8 mouse cellular contexts compared by ENCODE assay signal in genomic region chr4:106909797-106910196, GRCm38 (mm10). TPM values are rescaled to one million over a fixed set of nuclear protein-coding genes. Genes with fewer than 3 reads are reported as not detected.
DNase-seq lines count a peak whose midpoint lies in the region; ATAC-seq and TF ChIP-seq lines count a peak whose summit lies in the region.

No protein-coding gene starts in this region.

- WGBS in lung, postnatal 0 days = 2% methylated on average over 6 of the region's 6 CpGs
- WGBS in forebrain, embryonic 11.5 days = 2% methylated on average over 6 of the region's 6 CpGs
- WGBS in intestine, embryonic 15.5 days = 2% methylated on average over 6 of the region's 6 CpGs
- 0% methylated on average over 6 of the region's 6 CpGs for WGBS in midbrain, embryonic 16.5 days

- no peak for ATAC-seq in lung, postnatal 0 days
- ATAC-seq in forebrain, embryonic 11.5 days (replicated peaks; ENCODE audit: low FRiP score) = no peak
- no peak for ATAC-seq in intestine, embryonic 15.5 days
- no peak for ATAC-seq in midbrain, embryonic 16.5 days

- H3K27ac ChIP-seq in lung, postnatal 0 days (ENCODE audit: low read length) = peak overlapping the region; percentile 88
- H3K27ac ChIP-seq in forebrain, embryonic 11.5 days (ENCODE audit: low read depth, low read length) = peak overlapping the region; percentile 99
- peak overlapping the region; percentile 97 for H3K27ac ChIP-seq in intestine, embryonic 15.5 days
- H3K27ac ChIP-seq in midbrain, embryonic 16.5 days (ENCODE audit: low read length) = peak overlapping the region; percentile 100

- intact Hi-C loops in left cerebral cortex, postnatal 14 days (cut with DNase I) = loop anchor here (1.0 to 5.0 kb wide), 3 partner anchors 69 to 253 kb away; no protein-coding TSS in a partner anchor
- intact Hi-C loops in left cerebral cortex, postnatal 25 days (cut with DNase I) = loop anchor here (1.0 to 2.0 kb wide), 3 partner anchors 69 to 255 kb away; no protein-coding TSS in a partner anchor

- no peaks in the 10 kb centered on the region for H3K27me3 ChIP-seq in lung, postnatal 0 days (replicated peaks; ENCODE audit: insufficient read depth, low read length)
- no peaks in the 10 kb centered on the region for H3K27me3 ChIP-seq in forebrain, embryonic 11.5 days (ENCODE audit: control insufficient read depth, insufficient read depth, low read length)
- H3K27me3 ChIP-seq in intestine, embryonic 15.5 days (replicated peaks) = no peaks in the 10 kb centered on the region
- no peaks in the 10 kb centered on the region for H3K27me3 ChIP-seq in midbrain, embryonic 16.5 days (ENCODE audit: control insufficient read depth, insufficient read depth, low read depth, low read length)

- DNase-seq in lung, postnatal 0 days (ENCODE audit: low spot score) = no peak
- DNase-seq in lung, postnatal 25 days (ENCODE audit: low spot score) = no peak
- DNase-seq in forebrain, embryonic 11.5 days (ENCODE audit: low spot score) = no peak
- no peak for DNase-seq in left cerebral cortex, postnatal 14 days (ENCODE audit: low spot score in 2 of 2)
- DNase-seq in left cerebral cortex, postnatal 25 days (ENCODE audit: low spot score in 2 of 2) = no peak
- DNase-seq in right cerebral cortex, postnatal 14 days = no peak

- H3K4me2 ChIP-seq in lung, postnatal 0 days (replicated peaks; ENCODE audit: low read depth, low read length) = peak overlapping the region; percentile 98
- H3K4me2 ChIP-seq in forebrain, embryonic 11.5 days (ENCODE audit: low read depth, low read length, severe bottlenecking) = peak overlapping the region; percentile 99
- H3K4me2 ChIP-seq in intestine, embryonic 15.5 days (replicated peaks) = peak overlapping the region; percentile 87
- peak overlapping the region; percentile 91 for H3K4me2 ChIP-seq in midbrain, embryonic 16.5 days (ENCODE audit: low read length)

- TF ChIP-seq EP300 in lung, postnatal 0 days (IDR thresholded peaks at IDR 0.05) = no peak

- no peak overlapping the region for H3K9ac ChIP-seq in lung, postnatal 0 days (replicated peaks; ENCODE audit: low read depth)
- H3K9ac ChIP-seq in forebrain, embryonic 11.5 days (ENCODE audit: low read length) = peak overlapping the region; percentile 95
- peak overlapping the region; percentile 20; the same call in 1 of the 2 replicates for H3K9ac ChIP-seq in intestine, embryonic 15.5 days
- H3K9ac ChIP-seq in midbrain, embryonic 16.5 days (ENCODE audit: low read depth, low read length) = peak overlapping the region; percentile 51; the same call in 1 of the 2 replicates

- H3K9me3 ChIP-seq in lung, postnatal 0 days (ENCODE audit: low read length) = no peaks in the 10 kb centered on the region
- no peaks in the 10 kb centered on the region for H3K9me3 ChIP-seq in forebrain, embryonic 11.5 days (ENCODE audit: control insufficient read depth, low read length)
- H3K9me3 ChIP-seq in intestine, embryonic 15.5 days = no peaks in the 10 kb centered on the region
- H3K9me3 ChIP-seq in midbrain, embryonic 16.5 days (replicated peaks; ENCODE audit: control insufficient read depth, low read length, poor library complexity, severe bottlenecking) = no peaks in the 10 kb centered on the region

- TF ChIP-seq CTCF in lung, postnatal 0 days (IDR thresholded peaks at IDR 0.05) = no peak

- peaks cover 30% of the 10 kb centered on the region for H3K4me1 ChIP-seq in lung, postnatal 0 days (ENCODE audit: insufficient read depth, low read depth, low read length)
- H3K4me1 ChIP-seq in forebrain, embryonic 11.5 days (replicated peaks; ENCODE audit: control insufficient read depth, insufficient read depth, low read length) = peaks cover 39% of the 10 kb centered on the region
- peaks cover 46% of the 10 kb centered on the region for H3K4me1 ChIP-seq in intestine, embryonic 15.5 days (replicated peaks)
- peaks cover 35% of the 10 kb centered on the region for H3K4me1 ChIP-seq in midbrain, embryonic 16.5 days (ENCODE audit: control insufficient read depth, insufficient read depth, low read length)

- H3K4me3 ChIP-seq in lung, postnatal 0 days (ENCODE audit: low read depth, low read length) = peak overlapping the region; percentile 20; the same call in 1 of the 2 replicates
- peak overlapping the region; percentile 100 for H3K4me3 ChIP-seq in forebrain, embryonic 11.5 days (ENCODE audit: low read depth, low read length)
- H3K4me3 ChIP-seq in intestine, embryonic 15.5 days (replicated peaks) = peak overlapping the region; percentile 100
- peak overlapping the region; percentile 100 for H3K4me3 ChIP-seq in midbrain, embryonic 16.5 days (ENCODE audit: low read depth, low read length)

- H3K36me3 ChIP-seq in lung, postnatal 0 days (ENCODE audit: insufficient read depth, low read length) = 0 out of 2 replicates have a peak, but pooled peaks cover 4% of the 10 kb centered on the region
- H3K36me3 ChIP-seq in forebrain, embryonic 11.5 days (ENCODE audit: control insufficient read depth, insufficient read depth, low read length) = no peaks in the 10 kb centered on the region; the same call in 1 of the 2 replicates
- peaks cover 4% of the 10 kb centered on the region; the same call in 1 of the 2 replicates for H3K36me3 ChIP-seq in intestine, embryonic 15.5 days
- H3K36me3 ChIP-seq in midbrain, embryonic 16.5 days (ENCODE audit: control insufficient read depth, insufficient read depth, low read length) = no peaks in the 10 kb centered on the region

RNA-seq across cellular contexts. Expression of gene Ssbp3, which starts 0.7 kb away (rescaled TPM):
- 40.2 and 49.8 TPM in 2 replicates for polyA plus RNA-seq in lung, postnatal 0 days (2015; fragmentation: Nextera tagmentation; extraction: Ambion mirVana)
- polyA plus RNA-seq in forebrain, embryonic 11.5 days (2014; fragmentation: Nextera tagmentation; extraction: Ambion mirVana) = 135 and 138 TPM in 2 replicates
- 83.7 and 86.0 TPM in 2 replicates for polyA plus RNA-seq in intestine, embryonic 15.5 days (2015; fragmentation: Nextera tagmentation; extraction: Ambion mirVana)
- 129 and 164 TPM in 2 replicates for polyA plus RNA-seq in midbrain, embryonic 16.5 days (2015; fragmentation: Nextera tagmentation; extraction: Ambion mirVana)
- total RNA-seq in left cerebral cortex, postnatal 14 days (2021) = 100 to 1,000 TPM; 109 to 115 TPM
- 100 to 1,000 TPM; 138 to 157 TPM for total RNA-seq in left cerebral cortex, postnatal 25 days (2021)

Comparison
In these comparisons a context has a peak if more than half of its experiments do, and no peak if none do; other contexts are left out.
1. H3K4me3 ChIP-seq: peak in every context shown above with its lines; median percentile 100 in forebrain, embryonic 11.5 days; 100 in intestine, embryonic 15.5 days; 100 in midbrain, embryonic 16.5 days; 20 in lung, postnatal 0 days.